Mouse (Mus musculus) testis, adult 2 months (tissue): ENCODE measurements at regions not wholly inside any gene's neighbourhood (a gene's known extent, or its start where the extent isn't known, plus 50 kb on each side); places are given as distances from the start of the nearest gene placed in this dataset.

ENCODE experiments used
- CTCF ChIP-seq: fragments of 200-500 bp; IDR thresholded peaks from 2 replicates; pipeline ENCODE4 v1.5.1; 2012; ENCODE audit warnings: low read depth, mild to moderate bottlenecking, inconsistent platforms, low read length, moderate library complexity; ENCODE audit not compliant: control insufficient read depth, insufficient read depth, insufficient replicate concordance
- POLR2A ChIP-seq: fragments of 200-500 bp; IDR thresholded peaks from 2 replicates; pipeline ENCODE4 v1.6.1; 2012; ENCODE audit warnings: low read depth, mild to moderate bottlenecking, inconsistent platforms, low read length, moderate library complexity; ENCODE audit not compliant: control insufficient read depth

DNA sequence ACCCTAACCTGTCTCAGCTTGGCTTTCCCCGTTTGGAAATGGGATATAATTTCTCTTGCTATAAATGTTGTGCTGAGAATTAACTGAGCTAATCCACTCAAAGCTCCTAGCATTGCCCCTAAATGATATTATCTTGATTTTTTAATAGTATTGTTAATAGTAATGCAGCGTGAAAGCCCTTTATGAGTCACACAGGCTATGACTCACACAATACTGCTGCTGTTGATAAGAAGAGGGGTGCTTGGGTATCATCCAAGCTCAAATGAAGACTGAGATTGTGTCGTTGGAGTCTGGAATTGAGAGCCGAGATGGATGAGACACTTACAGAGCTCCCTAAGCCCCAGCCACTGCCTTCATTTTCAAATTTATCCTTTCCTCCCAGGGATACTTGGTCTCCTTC is 235.2 kb upstream of the Tbc1d5 start:
- no peak for TF ChIP-seq CTCF
- no peak for TF ChIP-seq POLR2A
